Mouse (Mus musculus) retina, postnatal 1 day (tissue): ENCODE measurements around the gene Ctps2.
A peak's percentile ranks its signal among the peaks of the same experiment; 100 is the strongest.

Experiments used
- DNase-seq: peaks from one replicate; pipeline ENCODE4 v3.0.0-alpha.2; 2012

The Ctps2 gene

DNA sequence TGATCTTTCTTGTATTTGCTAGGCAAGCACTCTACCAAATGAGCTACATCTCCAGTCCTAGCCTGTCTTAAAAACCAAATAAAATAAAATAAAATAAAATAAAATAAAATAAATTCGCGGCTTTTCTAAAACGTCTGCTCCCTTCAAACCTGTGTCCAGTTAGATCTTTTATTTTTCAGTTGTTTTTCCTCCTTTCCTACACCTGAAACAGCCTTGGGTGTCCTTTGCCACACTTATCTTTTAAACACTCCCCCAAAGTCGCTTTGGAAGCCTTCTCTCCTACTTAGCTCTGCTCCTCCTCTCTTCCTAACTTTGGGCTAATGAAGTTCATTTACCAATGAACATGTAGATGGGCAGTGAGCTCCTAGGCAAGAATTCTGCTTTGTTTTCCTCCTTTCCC is at the start of gene Ctps2:
Ctps2 (plus strand) TSS at position 301 of the 400 bp plus-strand sequence.
- DNase-seq, result no peak

DNA sequence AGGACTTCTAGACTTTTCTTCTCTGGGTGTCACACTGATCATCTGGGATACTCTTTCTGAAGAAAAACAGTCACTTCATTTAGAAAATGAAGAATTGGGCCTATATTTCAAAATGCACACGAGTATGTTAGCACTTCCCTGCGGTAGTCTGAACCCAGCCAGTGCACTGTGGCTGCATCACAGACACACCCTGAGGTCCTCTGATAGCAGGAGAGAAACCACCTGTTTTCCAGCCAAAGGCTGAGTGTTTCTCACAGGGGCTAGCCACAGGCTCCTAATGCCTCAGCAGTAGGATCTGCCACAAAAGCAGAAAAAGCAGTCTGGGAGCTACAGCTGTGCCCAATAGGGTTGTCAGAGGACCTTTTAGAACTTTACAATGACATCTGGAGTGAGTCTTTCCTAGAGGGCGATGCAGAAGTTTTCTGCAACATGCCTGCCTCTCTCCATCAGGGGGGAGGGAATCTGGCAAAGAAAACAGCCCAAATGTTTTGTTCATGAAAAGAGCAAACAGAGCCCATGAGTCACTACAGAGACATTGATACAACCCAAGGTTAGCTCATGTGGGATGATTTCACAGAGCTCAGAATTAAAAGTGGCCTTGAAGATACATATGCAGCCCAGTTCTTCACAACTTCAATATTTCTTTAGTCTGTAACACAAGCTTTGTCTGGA is 32.6 kb upstream of the Ctps2 start:
- DNase-seq, result no peak

DNA sequence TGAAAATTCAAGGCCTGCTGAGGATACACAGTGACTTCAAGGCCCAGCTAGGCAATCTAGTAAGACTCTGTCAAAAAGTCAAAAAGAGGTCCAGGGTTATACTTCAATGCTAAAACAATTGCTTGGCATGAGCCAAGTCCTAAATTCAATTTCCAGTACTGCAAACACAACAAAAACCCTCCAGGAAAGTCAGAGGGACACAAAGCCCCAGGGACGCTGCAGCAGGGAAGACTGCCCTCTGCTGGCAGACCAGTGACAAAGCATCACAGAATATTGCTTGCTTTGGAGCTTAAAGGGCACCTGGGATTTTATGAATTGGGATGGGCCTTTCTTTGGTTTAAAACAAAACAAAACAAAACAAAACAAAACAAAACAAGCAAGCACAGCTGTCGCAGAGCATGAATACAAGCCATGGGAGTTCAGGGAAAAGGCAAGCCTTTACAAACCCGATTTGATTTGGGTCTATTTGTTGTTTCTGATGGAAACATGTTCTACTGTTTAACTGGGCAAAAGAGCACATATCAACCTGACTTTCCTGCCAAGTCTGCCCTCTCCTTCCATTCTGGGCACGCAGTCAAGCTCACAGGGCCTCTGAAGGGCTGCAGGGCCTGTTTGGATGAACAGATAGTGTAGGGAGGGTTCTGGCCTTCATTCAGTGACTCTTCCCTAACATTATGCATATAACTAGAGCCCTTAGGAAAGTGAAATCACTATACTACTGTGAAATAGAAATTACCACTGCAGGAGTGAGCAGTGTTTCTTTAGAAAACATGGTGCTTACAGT is 29.1 kb upstream of the Ctps2 start:
- DNase-seq, result peak; percentile 30

DNA sequence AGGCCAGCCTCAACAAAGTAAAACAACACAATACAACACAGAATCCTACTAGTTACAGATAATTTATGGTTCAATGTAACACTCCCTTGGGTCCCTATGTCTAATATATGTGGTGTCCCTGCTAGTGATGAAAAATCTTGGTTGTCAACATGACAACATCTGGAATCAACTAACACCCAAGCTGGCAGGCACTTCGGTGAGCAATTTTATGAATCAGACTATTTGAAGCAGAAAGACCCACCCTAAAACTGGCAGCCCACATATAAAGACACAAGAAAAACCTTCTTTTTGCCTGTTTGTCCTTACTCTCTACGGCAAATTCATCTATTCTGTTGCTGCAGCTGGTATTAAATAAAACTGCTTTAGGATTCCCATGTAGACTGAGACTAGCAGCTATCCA is 27.3 kb upstream of the Ctps2 start:
- DNase-seq, result no peak

DNA sequence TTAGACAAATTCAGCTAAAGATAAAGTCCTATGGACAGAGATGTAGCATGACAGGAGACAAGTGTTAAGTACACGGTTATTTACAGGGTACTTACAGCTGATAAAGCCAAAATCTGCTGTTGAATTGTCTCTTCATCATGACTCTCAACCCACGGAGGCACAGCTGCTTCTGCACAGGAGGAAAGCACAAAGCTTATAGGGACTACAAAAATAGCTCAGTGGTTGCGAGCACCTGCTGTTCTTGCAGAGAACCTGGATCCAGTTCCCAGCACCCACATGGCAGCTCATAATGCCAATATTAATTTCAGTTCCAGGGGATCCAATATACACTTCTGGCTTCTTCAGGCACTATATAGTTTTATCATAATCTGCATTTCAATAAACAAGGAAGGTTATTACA is 22.8 kb upstream of the Ctps2 start:
- DNase-seq, result no peak

DNA sequence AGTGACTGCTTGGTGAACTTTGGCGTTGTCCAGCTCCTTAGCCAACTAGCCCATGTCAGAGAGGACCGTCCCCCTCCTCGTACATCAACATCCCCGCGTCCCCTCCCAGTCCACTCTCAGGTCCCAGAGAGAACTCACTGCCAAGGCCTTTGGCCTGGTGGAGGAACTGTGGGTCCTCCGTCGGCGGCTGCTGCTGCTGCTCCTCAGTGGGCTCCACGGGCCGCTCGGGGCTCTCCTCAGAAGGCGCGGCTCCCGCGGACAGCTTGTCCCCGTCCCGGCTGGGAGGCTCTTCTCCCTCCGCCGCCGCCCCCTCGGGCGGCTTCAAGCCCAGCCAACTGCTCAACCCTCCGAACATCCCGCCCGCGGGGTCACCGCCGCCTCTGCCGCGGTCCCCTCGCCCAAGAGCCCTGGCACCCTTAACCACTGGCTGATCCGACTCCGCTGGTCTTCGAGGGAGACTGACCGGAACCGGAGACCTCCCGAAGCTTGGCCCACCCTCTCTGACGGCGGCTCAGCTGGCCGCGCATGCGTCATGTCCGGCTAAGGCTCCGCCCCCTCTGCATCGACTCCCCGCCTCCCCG is 13.0 kb upstream of the Ctps2 start, which contains the start of gene Syap1:
Syap1 (minus strand) TSS at position 517 of the 581 bp plus-strand sequence.
- peak; percentile 89 for DNase-seq

DNA sequence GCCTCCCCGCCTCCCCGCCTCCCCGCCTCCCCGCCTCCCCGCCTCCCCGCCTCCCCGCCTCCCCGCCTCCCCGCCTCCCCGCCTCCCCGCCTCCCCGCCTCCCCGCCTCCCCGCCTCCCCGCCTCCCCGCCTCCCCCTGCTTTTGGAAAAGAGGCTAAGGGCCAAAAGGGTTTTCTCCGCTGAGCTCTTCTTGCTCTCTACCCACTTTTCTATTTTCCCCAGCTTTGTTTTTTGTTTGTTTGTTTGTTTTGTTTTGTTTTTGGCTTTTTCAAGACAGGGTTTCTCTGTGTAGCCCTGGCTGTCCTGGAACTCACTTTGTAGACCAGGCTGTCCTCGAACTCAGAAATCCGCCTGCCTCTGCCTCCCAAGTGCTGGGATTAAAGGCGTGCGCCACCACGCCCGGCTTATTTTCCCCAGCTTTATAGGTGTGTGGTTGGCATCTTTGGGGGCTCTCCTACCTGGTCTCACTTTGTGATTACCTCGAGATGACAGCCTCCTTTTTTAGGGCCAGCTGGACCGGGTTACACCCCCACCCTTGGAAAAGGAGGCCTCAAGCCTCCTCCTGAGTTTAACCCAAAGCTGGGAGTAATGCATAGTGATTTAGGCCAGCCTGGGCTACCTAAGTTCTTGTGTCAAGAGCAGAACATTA is 12.3 kb upstream of the Ctps2 start:
- peak; percentile 51 for DNase-seq

DNA sequence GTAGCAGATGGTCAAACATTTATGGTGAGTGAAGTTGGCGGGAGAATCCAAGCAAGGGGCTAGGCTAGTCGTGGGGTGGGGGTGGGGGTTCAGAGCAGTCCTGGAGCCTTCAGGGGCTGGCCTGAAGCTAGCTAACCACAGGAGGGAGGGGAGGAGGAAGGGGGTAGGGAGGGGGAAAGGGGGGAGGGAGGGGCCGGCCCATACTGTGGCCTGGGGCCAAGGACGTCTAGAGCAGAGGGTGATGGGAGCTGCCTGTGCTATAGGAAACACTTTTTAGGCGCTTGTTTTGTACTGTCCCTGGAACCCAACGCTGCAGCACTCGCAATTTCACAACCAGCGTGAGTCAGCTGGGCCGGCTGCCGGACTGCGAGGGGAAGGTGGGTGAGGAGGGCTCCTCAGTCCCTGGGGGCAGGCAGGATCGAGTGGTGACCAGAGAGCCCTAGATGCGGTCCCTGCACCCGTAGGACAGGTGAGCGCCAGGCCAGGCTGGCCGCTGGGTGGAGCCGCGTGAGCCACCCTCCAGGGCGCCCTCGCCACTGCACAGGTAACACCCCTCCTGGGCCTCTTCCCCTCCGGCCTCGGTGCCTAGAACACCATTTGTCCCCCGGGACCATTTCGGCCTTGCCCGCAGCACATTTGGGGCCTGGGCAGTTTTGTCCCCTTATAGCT is 467 bp downstream of the Ctps2 start:
- DNase-seq, result peak; percentile 79

DNA sequence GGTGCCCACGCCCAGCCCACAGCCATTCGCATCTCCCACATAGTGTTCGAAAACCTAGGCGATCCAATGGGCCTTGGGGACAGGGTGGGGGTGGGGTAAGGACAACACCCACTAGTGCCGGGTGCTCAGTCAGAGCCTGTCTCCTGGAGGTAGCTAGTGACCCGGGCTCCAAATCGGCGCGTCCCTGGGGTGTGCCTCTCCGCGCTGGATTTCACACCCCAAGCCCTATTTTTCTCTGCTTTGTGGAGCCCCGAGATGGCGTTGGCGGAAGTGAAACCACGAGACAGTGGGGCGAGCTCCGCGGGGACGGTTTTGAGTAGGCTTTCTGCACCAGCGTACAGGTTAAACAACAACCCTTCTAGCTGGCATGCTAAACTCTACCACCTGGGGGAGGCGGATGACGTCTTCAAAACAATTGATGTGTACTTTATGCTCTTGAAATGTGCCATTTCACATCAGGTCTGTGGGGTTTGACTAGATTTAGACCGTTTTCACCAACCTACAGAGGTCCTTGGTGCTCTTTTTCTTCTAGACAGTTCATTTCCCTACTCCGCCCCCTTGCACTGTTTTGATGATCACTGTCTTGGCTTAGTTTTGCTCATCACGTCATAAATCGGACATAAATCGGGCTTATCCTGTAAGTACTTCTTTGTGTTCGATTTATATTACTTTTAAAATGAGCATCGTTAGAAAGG is 1.1 kb downstream of the Ctps2 start:
- peak; percentile 48 for DNase-seq

DNA sequence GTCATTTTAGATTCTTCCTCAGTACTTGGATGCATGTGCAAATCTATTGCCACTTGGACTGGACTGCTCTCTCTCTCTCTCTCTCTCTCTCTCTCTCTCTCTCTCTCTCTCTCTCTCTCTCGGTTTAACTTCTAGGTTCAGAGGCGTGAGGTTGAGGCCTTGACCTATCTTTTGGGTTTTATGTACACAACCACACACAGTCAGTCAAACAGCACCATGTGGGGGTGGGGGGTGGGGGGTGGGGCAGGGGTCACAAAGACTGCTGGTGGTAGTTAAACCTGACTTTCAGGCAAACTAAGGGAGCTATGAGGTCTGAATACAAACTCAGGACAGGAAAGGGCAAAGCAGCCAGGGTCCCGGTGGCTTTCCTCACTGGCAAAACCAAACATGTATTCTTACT is 6.5 kb downstream of the Ctps2 start:
- DNase-seq, result no peak

DNA sequence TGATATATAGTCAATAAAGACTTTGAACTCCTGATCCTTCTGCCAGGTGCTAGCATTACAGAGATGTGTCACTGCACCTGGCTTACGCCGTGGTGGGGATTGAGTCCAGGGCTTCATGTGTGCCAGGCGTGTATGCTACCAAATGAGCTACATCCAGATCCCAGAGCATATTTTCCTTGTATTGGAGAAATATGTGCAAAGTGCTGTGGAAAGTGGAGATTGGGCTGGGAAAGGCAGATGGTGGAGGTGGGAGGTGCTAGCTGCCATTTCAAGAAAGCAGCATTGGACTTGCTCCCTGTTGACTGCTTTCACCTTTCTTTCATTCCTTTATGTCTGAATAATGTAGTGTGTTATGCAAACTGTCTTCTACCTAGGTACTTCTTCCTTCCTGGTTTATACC is 12.6 kb downstream of the Ctps2 start:
- no peak for DNase-seq

DNA sequence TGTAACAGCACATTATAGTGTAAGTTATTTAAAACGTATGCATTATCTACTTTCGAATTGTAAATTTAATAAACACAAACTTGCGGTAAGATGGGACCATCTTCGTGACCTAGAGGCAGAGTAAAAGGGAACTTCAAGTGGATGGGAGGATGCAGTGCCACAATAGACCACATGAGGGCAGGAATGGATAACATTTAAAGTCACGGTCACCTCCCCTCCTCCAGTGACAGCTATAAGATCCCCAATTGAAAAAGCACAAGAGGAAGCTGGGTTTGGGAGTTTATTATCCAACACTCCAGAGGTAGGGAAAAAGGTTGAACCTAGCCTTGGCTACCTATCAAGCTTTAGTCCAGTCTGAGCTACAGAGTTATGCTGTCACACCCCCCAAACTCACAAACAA is 14.7 kb downstream of the Ctps2 start:
- DNase-seq, result peak; percentile 62

DNA sequence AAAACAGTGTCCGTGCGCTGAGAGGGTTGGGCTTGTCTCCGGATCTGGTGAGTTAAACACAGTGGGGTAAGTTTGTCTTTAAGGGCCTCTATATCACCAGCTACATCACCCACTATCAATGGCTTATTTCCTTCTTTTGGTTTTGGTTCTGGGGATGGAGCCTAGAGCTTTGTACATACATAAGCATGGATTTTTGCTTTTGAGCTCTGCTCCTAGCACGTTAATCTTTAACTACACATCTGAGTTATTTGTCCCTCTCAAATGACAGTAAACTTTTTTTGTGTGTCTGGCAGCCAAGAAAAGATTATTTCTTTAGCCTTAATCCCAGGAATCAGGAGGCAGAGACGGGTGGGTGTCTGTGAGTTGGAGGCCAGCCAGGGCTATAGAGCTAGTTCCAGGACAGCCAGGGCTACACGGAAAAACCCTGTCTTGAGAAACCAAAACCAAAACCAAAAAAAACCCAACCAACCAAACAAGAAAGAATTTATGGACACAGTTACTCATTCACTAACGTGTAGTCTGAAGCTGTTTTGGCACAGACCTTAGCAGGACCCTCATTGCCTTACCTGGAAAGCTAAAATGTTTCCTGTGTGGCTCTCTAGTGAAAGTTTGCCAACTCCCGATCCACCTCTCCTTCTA is 20.6 kb downstream of the Ctps2 start:
- no peak for DNase-seq

DNA sequence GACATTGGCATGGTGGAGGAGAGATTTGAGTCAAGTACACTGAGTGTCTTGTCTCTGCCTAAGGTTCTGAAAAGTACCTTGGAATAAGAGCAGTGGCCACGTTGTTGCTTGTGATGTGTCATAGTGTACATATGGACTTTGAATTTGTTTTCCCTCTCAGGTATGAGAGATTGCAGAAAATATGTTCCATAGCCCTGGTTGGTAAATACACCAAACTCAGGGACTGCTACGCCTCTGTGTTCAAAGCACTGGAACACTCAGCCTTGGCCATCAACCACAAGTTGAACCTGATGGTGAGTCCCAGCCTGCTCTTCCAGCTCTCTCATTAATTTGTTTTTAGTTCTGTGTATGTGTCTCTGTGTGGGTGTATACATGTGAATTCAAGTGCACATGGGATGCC is 30.4 kb downstream of the Ctps2 start:
- DNase-seq, result no peak

DNA sequence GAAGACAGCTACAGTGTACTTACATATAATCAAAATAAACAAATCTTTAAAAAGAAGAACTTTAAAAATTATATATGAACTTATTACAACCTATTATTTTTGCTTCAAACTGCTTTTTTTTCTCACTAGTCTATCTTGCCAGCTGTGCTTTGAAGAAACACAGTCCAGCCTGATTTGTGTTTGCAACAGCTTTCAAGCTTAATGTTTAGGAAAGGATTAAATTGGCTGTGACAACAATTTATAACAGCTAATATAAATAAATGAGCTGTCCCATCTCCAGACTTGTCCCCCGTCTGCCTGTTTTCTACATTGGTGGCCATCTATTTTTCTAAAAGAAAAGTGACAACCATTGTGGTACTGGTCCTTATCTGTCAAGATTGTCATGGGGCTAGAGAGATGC is 41.0 kb downstream of the Ctps2 start:
- DNase-seq, result no peak

DNA sequence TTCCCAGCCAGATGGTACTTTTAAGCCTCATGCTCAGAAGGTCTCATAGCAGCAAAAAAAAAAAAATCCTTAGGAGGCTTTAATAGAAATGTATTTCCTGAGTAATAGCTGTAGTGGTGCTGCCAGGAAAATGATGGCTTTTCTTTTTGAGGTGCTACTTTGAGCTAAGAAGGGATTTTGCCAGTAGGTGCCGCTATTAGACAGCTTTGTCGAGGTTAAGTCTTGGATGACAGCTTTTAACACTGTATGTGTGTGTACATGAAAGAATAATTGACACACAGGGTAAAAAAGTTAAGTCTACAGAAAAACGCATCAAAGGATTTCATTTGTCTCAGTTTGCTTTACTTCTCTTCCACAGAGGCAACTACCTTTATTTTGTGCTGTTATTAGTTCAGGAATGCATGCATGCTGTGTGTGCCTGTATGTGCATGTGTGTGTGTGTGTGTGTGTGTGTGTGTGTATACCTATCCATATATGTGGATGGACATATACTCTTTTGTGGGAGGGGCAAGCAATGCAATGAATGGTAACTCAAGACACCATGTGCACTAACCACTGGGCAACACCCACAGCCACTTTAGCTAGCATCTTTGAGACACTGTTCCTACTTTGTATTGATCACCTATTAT is 48.9 kb downstream of the Ctps2 start:
- peak; percentile 63 for DNase-seq

DNA sequence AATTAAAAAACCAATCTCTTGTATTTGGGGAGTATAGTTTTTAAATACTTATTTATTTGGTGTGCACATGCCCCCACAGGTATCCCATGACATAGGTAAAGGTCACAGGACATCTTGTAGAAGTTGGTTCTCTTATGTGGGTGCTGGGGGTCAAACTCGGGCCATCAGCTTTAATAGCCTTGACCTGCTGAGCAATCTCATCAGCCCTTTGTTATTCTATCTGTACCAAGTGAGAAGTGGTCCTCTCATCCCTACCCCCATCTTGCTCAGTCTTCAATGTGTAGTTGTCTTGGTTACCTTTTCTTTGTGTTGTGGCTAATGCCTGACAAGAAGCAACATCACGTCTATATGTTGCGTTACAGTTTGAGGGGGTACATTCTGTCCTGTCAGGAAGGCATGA is 56.9 kb downstream of the Ctps2 start:
- no peak for DNase-seq

DNA sequence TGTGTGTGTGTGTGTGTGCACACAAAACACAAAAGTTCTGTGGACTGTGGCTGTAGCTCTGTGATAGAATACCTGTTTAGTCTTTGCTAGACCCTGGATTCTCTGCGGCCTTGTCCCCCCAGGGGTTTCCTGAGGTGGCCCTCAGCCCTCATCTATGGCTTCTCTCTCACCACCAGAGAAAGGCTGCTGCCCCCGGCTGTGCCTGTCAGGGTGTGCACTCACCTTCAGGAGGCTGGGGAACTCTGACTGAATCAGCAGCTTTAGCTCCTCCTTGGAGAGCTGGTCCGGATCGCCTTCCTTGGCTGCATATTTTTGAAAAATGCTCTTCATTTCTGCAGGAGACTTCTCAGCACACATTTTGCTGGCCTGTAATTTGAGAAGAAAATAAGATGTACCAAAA is 62.8 kb downstream of the Ctps2 start:
- DNase-seq, result no peak

DNA sequence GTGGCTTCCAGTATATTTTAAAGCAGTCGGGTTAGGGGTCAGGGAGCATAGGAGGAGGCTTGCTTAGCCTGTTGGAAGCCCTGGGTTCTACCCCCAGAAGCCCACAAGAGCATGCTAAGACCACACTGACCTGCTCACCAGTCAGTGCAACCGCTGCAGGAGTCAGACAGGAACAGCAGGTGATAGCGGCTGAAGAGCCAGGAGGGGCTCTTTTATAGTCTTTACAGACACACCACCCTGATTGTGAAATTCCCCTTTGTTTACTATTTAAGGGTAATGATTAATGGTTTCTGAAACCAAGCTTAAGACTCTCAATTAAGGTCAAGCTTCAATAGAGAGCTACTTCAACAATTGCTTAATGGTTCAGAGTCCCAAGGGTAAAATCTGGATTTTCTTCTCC is 63.3 kb downstream of the Ctps2 start, which contains the start of gene S100g:
S100g (minus strand) TSS at position 217 of the 400 bp plus-strand sequence.
- no peak for DNase-seq

DNA sequence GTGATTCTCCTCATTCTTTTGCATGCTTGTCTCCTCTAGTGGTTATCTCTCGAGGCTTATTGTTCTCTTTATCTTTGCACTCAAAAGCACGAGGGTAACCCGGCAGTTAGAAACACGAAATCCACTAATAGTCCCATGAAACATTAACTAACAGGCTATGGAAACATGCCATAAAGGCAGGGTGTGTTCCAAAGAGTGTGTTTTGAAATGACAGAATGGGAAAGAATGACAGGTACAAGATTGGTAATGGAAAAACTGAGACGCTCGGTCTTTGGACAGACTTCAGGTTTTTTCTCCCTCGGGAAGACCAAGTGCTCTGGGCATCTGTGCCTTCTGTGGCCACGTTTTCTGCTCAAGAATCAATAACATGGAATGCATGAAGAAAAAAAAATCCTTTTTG is 66.4 kb downstream of the Ctps2 start:
- DNase-seq, result no peak

DNA sequence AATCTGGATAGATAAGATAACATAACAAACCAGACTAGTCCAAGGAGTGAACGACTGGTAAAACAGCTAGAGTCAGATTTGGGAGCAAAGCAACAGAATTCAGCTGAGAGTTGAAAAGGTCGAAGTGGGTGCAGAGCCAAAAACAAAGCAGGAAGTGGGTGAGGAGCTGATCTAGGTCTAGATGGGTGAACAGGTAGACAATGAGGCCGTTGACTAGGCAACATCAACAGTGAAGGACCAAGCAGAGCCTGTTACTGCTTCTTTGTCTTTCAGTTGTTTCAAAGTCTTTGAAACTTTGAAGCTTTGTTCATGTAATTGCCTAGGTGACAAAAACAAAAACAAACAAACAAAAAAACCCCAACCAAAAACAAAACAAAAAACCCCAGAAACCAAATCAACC is 75.2 kb downstream of the Ctps2 start:
- no peak for DNase-seq
